Comparison of ENCODE assay signal across 22 mouse cellular contexts in the genomic region with DNA sequence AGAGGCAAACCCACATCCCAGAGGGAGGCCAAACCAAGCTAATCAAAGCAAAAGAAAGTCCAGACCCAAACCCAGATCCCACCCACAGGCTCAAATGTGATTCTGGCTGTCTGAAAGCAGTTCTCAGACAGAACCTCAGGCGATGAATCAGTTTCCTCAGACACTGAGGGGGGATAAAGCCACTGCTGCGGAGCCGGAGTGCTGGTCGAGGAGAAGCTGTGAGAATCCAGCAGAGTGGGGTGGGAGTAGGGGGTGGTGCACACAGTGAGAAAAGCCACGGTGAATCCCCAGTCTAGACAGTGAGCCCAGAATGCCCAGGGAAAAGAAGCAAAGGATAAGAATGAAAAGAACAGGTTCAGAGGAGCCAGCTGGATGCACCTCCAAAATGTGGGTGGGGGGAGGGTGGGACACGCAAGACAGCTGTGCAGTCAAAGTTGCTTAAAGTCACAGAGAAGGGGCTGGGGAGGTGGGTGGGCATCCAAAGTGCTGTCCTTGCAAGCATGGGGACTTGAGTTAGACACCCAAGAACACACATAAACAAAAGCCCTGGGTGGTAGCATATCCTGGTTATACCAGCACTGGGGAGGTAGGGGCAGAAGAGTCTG.
DNase-seq lines count a peak whose midpoint lies in the region; ATAC-seq and TF ChIP-seq lines count a peak whose summit lies in the region.
"Had no signal": no experiment of that assay in that cellular context is flagged by ENCODE, and none has a peak within 500 bp of the region (broad histone marks: within the 10 kb centered on the region; RNA-seq: fewer than 3 reads in every experiment).

No protein-coding gene starts in this region.

- no peak for DNase-seq in heart, embryonic 10.5 days (ENCODE audit: low spot score)
- DNase-seq in heart, postnatal 25 days (ENCODE audit: low spot score) = no peak
- peak; percentile 26 for DNase-seq in 416B (ENCODE audit: low read depth)
- peak; percentile 73 for DNase-seq in embryonic facial prominence, embryonic 14.5 days (ENCODE audit: low spot score)
- no peak for DNase-seq in limb, embryonic 14.5 days (ENCODE audit: low spot score)
- no peak for DNase-seq in cerebellum, postnatal 4 days (ENCODE audit: low spot score in 2 of 2)
- no peak for DNase-seq in kidney, postnatal 10 days
- DNase-seq: adrenal gland, postnatal 25 days; cerebellum, adult 11-12 months; cerebellum, postnatal 36 days; layer of hippocampus, postnatal 36 days; left cerebral cortex, postnatal 4 days; lung, postnatal 4 days; thymus, postnatal 36 days had no signal

- intact Hi-C loops in heart, postnatal 25 days (cut with DNase I) = no loop called here

- H3K27me3 ChIP-seq in heart, embryonic 10.5 days (ENCODE audit: insufficient read depth, poor library complexity, severe bottlenecking) = no peaks in the 10 kb centered on the region
- no peaks in the 10 kb centered on the region for H3K27me3 ChIP-seq in embryonic facial prominence, embryonic 14.5 days (replicated peaks; ENCODE audit: control insufficient read depth, insufficient read depth, low read length)
- H3K27me3 ChIP-seq in limb, embryonic 14.5 days (ENCODE audit: control insufficient read depth, insufficient read depth, low read length) = no peaks in the 10 kb centered on the region
- H3K27me3 ChIP-seq: CH12.LX; intestine, embryonic 15.5 days; lung, embryonic 15.5 days; midbrain, embryonic 12.5 days; neural tube, embryonic 13.5 days had no signal

- no peaks in the 10 kb centered on the region for H3K36me3 ChIP-seq in heart, embryonic 10.5 days
- H3K36me3 ChIP-seq in embryonic facial prominence, embryonic 14.5 days (ENCODE audit: control insufficient read depth, insufficient read depth, low read length) = no peaks in the 10 kb centered on the region
- H3K36me3 ChIP-seq in limb, embryonic 14.5 days (ENCODE audit: control insufficient read depth, insufficient read depth, low read length) = no peaks in the 10 kb centered on the region
- H3K36me3 ChIP-seq: forebrain, embryonic 10.5 days; intestine, embryonic 15.5 days; lung, embryonic 15.5 days; midbrain, embryonic 12.5 days; neural tube, embryonic 13.5 days had no signal

- 78% methylated on average over 6 of the region's 6 CpGs for WGBS in heart, embryonic 10.5 days
- WGBS in embryonic facial prominence, embryonic 14.5 days = 41% methylated on average over 6 of the region's 6 CpGs
- 73% methylated on average over 6 of the region's 6 CpGs for WGBS in limb, embryonic 14.5 days

- H3K4me1 ChIP-seq in heart, embryonic 10.5 days = peaks cover 27% of the 10 kb centered on the region
- H3K4me1 ChIP-seq in embryonic facial prominence, embryonic 14.5 days (ENCODE audit: control insufficient read depth, insufficient read depth, low read length) = peaks cover 34% of the 10 kb centered on the region
- peaks cover 25% of the 10 kb centered on the region for H3K4me1 ChIP-seq in limb, embryonic 14.5 days (ENCODE audit: control insufficient read depth, insufficient read depth, low read length)
- H3K4me1 ChIP-seq: midbrain, embryonic 12.5 days had no signal

- H3K9ac ChIP-seq in embryonic facial prominence, embryonic 14.5 days (ENCODE audit: low read depth, low read length) = 0 out of 2 replicates have a peak overlapping the region, but pooled peaks have one; percentile 17
- H3K9ac ChIP-seq in limb, embryonic 14.5 days (ENCODE audit: low read depth, low read length, severe bottlenecking) = no peak overlapping the region
- H3K9ac ChIP-seq: intestine, embryonic 15.5 days; liver, embryonic 14.5 days; lung, embryonic 15.5 days; midbrain, embryonic 12.5 days; neural tube, embryonic 13.5 days had no signal

- H3K9me3 ChIP-seq in heart, embryonic 10.5 days = no peaks in the 10 kb centered on the region
- H3K9me3 ChIP-seq in embryonic facial prominence, embryonic 14.5 days (ENCODE audit: control insufficient read depth, low read length) = 0 out of 2 replicates have a peak, but pooled peaks cover 6% of the 10 kb centered on the region
- no peaks in the 10 kb centered on the region for H3K9me3 ChIP-seq in limb, embryonic 14.5 days (ENCODE audit: control insufficient read depth, low read length)
- H3K9me3 ChIP-seq: intestine, embryonic 15.5 days; lung, embryonic 15.5 days; midbrain, embryonic 12.5 days; neural tube, embryonic 13.5 days had no signal

- H3K4me2 ChIP-seq in embryonic facial prominence, embryonic 14.5 days (ENCODE audit: low read depth, low read length) = no peak overlapping the region
- H3K4me2 ChIP-seq in limb, embryonic 14.5 days (replicated peaks; ENCODE audit: low read depth, low read length, severe bottlenecking) = no peak overlapping the region
- H3K4me2 ChIP-seq: intestine, embryonic 15.5 days; lung, embryonic 15.5 days; midbrain, embryonic 12.5 days; neural tube, embryonic 13.5 days had no signal

- peak overlapping the region; percentile 13; the same call in 1 of the 2 replicates for H3K27ac ChIP-seq in heart, embryonic 10.5 days
- H3K27ac ChIP-seq in embryonic facial prominence, embryonic 14.5 days (replicated peaks; ENCODE audit: low read depth, low read length) = peak overlapping the region; percentile 62
- peak overlapping the region; percentile 55 for H3K27ac ChIP-seq in limb, embryonic 14.5 days (replicated peaks; ENCODE audit: low read depth, low read length)
- H3K27ac ChIP-seq: forebrain, embryonic 10.5 days; intestine, embryonic 15.5 days; kidney, postnatal 0 days; liver, embryonic 14.5 days; lung, embryonic 15.5 days; midbrain, embryonic 12.5 days; neural tube, embryonic 13.5 days had no signal

- no peak for TF ChIP-seq POLR2A in limb, embryonic 14.5 days (IDR thresholded peaks at IDR 0.05; ENCODE audit: borderline replicate concordance, extremely low read depth, insufficient read depth, insufficient read length)

- H3K4me3 ChIP-seq in heart, embryonic 10.5 days = no peak overlapping the region
- no peak overlapping the region for H3K4me3 ChIP-seq in embryonic facial prominence, embryonic 14.5 days (ENCODE audit: low read depth, low read length)
- no peak overlapping the region for H3K4me3 ChIP-seq in limb, embryonic 14.5 days (replicated peaks; ENCODE audit: low read length)
- H3K4me3 ChIP-seq: forebrain, embryonic 10.5 days; intestine, embryonic 15.5 days; lung, embryonic 15.5 days; midbrain, embryonic 12.5 days; neural tube, embryonic 13.5 days had no signal

- ATAC-seq in embryonic facial prominence, embryonic 14.5 days (ENCODE audit: low read depth) = peak; percentile 56; the same call in 1 of the 2 replicates
- peak; percentile 51; the same call in 1 of the 2 replicates for ATAC-seq in limb, embryonic 14.5 days (ENCODE audit: low FRiP score, low read depth)
- ATAC-seq: intestine, embryonic 15.5 days had no signal

Comparison
In these comparisons a context has a peak if more than half of its experiments do, and no peak if none do; other contexts are left out.
1. DNase-seq: peak in 416B (single experiment) and embryonic facial prominence, embryonic 14.5 days (single experiment); none in heart, embryonic 10.5 days (single experiment), heart, postnatal 25 days (single experiment), limb, embryonic 14.5 days (single experiment), cerebellum, postnatal 4 days (0 of 2) and kidney, postnatal 10 days (single experiment).
2. Peak in every context shown above with its lines, with median percentiles within 50 percentile points of each other: H3K27ac ChIP-seq.